Mouse (Mus musculus) liver, adult 2 months (tissue): ENCODE data around the gene Rnf135. TPM values are rescaled to one million over a fixed set of nuclear protein-coding genes. Genes with fewer than 3 reads are reported as not detected.

Source experiments
- DNase-seq: peaks from one replicate; pipeline ENCODE4 v3.0.0-alpha.2; 2011; ENCODE audit warnings: low read depth, low spot score; ENCODE audit errors: extremely low read depth
- H3K27ac ChIP-seq: fragments of 200-500 bp; replicated peaks from 2 replicates; pipeline ENCODE4 v1.5.1; 2012; ENCODE audit warnings: low read depth, mild to moderate bottlenecking, control low read depth, inconsistent platforms, low read length; ENCODE audit not compliant: insufficient read depth
- H3K27me3 ChIP-seq: fragments of 200-500 bp; 2 replicates; pipeline ENCODE4 v1.6.1; 2012; ENCODE audit warnings: mild to moderate bottlenecking, moderate library complexity, low read length, inconsistent platforms; ENCODE audit not compliant: control insufficient read depth, insufficient read depth
- H3K36me3 ChIP-seq: fragments of 200-500 bp; 2 replicates; pipeline ENCODE4 v1.6.1; 2012; ENCODE audit warnings: low read length, inconsistent platforms; ENCODE audit not compliant: control insufficient read depth, insufficient read depth
- H3K4me1 ChIP-seq: fragments of 200-500 bp; 2 replicates; pipeline ENCODE4 v1.6.1; 2011; ENCODE audit warnings: low read length; ENCODE audit not compliant: control insufficient read depth, insufficient read depth
- H3K4me3 ChIP-seq: fragments of 200-500 bp; 2 replicates; pipeline ENCODE4 v1.5.1; 2011; ENCODE audit warnings: low read depth, mild to moderate bottlenecking, control low read depth, low read length, moderate library complexity; ENCODE audit not compliant: insufficient read depth
- H3K79me2 ChIP-seq: fragments of 200-500 bp; 2 replicates; pipeline ENCODE4 v1.6.1; 2012; ENCODE audit warnings: inconsistent platforms, mild to moderate bottlenecking, low read length, moderate library complexity; ENCODE audit not compliant: control insufficient read depth, insufficient read depth
- H3K9ac ChIP-seq: fragments of 200-500 bp; 2 replicates; pipeline ENCODE4 v1.6.1; 2012; ENCODE audit warnings: low read depth, mild to moderate bottlenecking, control low read depth, inconsistent platforms, low read length
- CTCF ChIP-seq: fragments of 200-500 bp; IDR thresholded peaks from 2 replicates; pipeline ENCODE4 v1.5.1; 2011; ENCODE audit warnings: low read depth, low read length, control low read depth
- POLR2A ChIP-seq: fragments of 200-500 bp; IDR thresholded peaks from 2 replicates; pipeline ENCODE4 v1.6.1; 2011; ENCODE audit warnings: low read length, control low read depth; ENCODE audit not compliant: insufficient read depth; ENCODE audit errors: extremely low read depth
- WGBS: fragments of 180-500 bp; shearing (Covaris S2); methylation state at CpG from one replicate; pipeline ENCODE4 v1.1.7; 2018; 5-methylcytosine and 5-hydroxymethylcytosine counted together
- polyA plus RNA-seq: library from polyadenylated mRNA; depleted of rRNA; stranded (reverse); fragments of >200 nt; gene quantifications from 2 replicates; pipeline ENCODE4 v1.2.3, GENCODE M21; 2012
- total RNA-seq: library from RNA; depleted of rRNA; stranded (reverse); fragments of >200 nt; gene quantifications from 2 replicates; pipeline ENCODE4 v1.2.3, GENCODE M21; 2014

Gene Rnf135
- total and polyA plus RNA-seq, 2 experiments: 6.1 to 11.0 TPM

DNA sequence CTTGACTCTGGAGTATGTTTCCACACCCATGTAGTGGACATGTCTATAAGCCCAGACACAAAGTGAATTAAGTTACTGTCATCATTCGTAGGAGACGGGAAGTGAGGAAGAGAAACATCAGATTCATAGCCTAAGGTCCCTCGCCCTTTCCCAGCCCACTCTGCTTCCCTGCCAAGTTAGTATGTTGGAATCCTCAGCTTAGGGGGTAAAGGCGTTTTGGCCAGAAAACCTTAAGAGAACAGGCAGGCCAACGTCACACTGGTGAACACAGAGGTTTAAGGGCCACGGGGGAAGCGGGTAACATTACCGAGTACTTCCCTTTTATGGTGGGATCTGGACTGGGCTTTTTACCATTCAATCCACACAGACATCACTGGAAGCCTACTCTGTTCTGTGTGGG lies 28.1 kb upstream of the Rnf135 start:
- Histone ChIP-seq H3K9ac (peak overlapping the region; percentile 98), H3K27ac (peak overlapping the region; percentile 94)
- 77% methylated on average over 8 of the region's 8 CpGs for WGBS

DNA sequence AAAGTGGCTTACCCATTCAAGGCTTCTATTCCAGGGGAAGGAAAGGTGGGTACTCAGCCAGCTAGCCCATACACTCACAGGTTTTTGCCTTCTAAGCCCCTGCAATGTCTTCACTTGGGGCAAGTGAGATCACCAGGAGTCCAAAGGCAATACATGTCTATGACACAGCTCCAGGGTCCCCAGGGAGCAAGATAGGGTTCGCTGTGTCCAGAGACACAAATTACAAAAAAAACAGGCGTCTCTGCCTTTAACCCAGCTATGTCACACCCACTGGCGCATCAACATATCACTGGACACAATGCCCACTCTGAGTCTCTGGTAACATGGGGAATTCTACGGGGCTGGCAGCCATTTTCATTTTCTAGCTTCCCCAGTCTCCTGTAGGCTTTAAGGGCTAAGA lies 27.7 kb upstream of the Rnf135 start:
- Histone ChIP-seq H3K4me3 (peak overlapping the region; percentile 93), H3K9ac (peak overlapping the region; percentile 98), H3K27me3 (no peaks in the 10 kb centered on the region), H3K4me1 (peaks cover 32% of the 10 kb centered on the region), H3K79me2 (peaks cover 17% of the 10 kb centered on the region; the same call in 1 of the 2 replicates), H3K27ac (peak overlapping the region; percentile 94), H3K36me3 (peaks cover 17% of the 10 kb centered on the region; the same call in 1 of the 2 replicates)
- no peak for DNase-seq
- WGBS: 73% methylated on average over 4 of the region's 4 CpGs
- TF ChIP-seq POLR2A (no peak), CTCF (no peak)

More for the DNA sequence above, 28.1 kb upstream of the Rnf135 start:
- Histone ChIP-seq H3K4me1 (peaks cover 31% of the 10 kb centered on the region), H3K36me3 (peaks cover 16% of the 10 kb centered on the region; the same call in 1 of the 2 replicates), H3K4me3 (peak overlapping the region; percentile 93), H3K27me3 (no peaks in the 10 kb centered on the region), H3K79me2 (peaks cover 17% of the 10 kb centered on the region; the same call in 1 of the 2 replicates)
- no peak for DNase-seq
- TF ChIP-seq CTCF (no peak), POLR2A (no peak)

DNA sequence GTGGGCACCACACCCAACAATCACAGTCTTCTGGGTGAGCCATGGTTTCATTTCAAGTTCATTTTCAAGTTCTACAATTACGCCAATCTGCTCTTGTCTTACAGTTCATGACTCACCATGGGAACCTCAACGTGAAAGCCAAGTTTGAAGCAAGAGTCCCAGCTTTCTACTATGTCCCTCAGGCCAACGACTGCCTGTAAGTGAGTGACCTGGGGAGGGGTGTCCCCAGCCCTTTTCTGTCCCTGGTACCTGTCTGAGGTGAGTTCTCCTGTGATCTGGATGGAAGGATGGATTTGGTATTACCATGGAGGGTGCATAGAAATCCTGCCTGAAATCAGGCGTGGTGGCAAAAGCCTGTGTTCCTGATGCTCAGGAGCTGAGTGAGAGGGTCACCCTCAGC lies 26.8 kb upstream of the Rnf135 start:
- H3K4me3 ChIP-seq: no peak overlapping the region
- peaks cover 22% of the 10 kb centered on the region; the same call in 1 of the 2 replicates for H3K36me3 ChIP-seq
- H3K27me3 ChIP-seq: no peaks in the 10 kb centered on the region
- no peak overlapping the region; the same call in 1 of the 2 replicates for H3K9ac ChIP-seq
- no peak for TF ChIP-seq CTCF
- TF ChIP-seq POLR2A: no peak
- peaks cover 17% of the 10 kb centered on the region; the same call in 1 of the 2 replicates for H3K79me2 ChIP-seq
- H3K27ac ChIP-seq: peak overlapping the region; percentile 49
- no peak for DNase-seq
- WGBS: 64% methylated on average over 4 of the region's 4 CpGs
- peaks cover 38% of the 10 kb centered on the region for H3K4me1 ChIP-seq

DNA sequence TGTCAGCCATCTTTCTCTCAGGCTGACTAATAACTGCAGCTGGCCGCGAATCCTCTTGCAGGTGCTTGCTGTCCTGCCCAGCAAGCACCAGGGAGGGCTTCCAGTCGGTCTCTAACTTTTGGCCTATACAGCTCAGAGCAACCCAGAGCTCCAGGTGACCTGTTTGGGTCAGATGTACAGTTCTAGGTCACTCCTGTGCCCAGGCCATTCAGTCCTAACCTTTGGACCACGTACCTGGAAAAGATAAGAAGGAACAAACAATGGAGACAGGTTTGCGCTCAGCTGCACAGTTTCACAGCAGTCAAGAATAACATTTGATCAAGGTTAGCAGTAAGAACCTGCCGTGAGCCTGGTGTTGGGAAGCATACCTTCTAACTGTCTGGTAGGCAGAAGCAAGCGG lies 24.6 kb upstream of the Rnf135 start:
- WGBS: 22% methylated on average over 7 of the region's 7 CpGs
- peaks cover 39% of the 10 kb centered on the region for H3K4me1 ChIP-seq
- peak overlapping the region; percentile 79 for H3K27ac ChIP-seq
- H3K4me3 ChIP-seq: 0 out of 2 replicates have a peak overlapping the region, but pooled peaks have one; percentile 16
- DNase-seq: peak; percentile 97
- peaks cover 17% of the 10 kb centered on the region; the same call in 1 of the 2 replicates for H3K79me2 ChIP-seq
- H3K9ac ChIP-seq: peak overlapping the region; percentile 45
- H3K36me3 ChIP-seq: peaks cover 42% of the 10 kb centered on the region; the same call in 1 of the 2 replicates
- no peaks in the 10 kb centered on the region for H3K27me3 ChIP-seq
- TF ChIP-seq CTCF (no peak), POLR2A (no peak)

DNA sequence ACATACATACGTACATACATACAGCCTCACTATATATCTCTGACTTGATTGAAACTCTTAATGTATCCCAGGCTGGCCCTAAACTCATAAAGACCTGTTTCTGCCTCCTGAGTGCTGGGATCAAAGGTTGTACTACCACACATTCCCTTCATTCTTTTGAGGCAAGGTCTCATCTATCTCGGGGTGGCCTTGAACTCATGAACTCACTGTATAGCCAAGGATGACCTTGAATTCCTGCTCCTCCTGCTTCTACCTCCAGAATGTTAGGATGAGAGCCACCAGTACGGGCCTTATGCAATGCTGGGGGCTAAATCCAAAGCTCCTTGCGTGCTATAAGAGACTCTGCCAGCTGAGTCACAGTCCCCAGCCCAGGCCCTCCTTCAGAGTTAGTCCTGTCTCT lies 22.6 kb upstream of the Rnf135 start:
- TF ChIP-seq CTCF (no peak), POLR2A (no peak)
- no peak overlapping the region for H3K4me3 ChIP-seq
- peaks cover 54% of the 10 kb centered on the region; the same call in 1 of the 2 replicates for H3K36me3 ChIP-seq
- H3K79me2 ChIP-seq: no peaks in the 10 kb centered on the region; the same call in 1 of the 2 replicates
- no peak for DNase-seq
- peaks cover 29% of the 10 kb centered on the region for H3K4me1 ChIP-seq
- H3K9ac ChIP-seq: 0 out of 2 replicates have a peak overlapping the region, but pooled peaks have one; percentile 21
- 51% methylated on average over 4 of the region's 4 CpGs for WGBS
- no peak overlapping the region; the same call in 1 of the 2 replicates for H3K27ac ChIP-seq
- H3K27me3 ChIP-seq: no peaks in the 10 kb centered on the region
